Mouse (Mus musculus) layer of hippocampus, adult 9-11 months (tissue): ENCODE measurements at regions not wholly inside any gene's neighbourhood (a gene's known extent, or its start where the extent isn't known, plus 50 kb on each side); places are given as distances from the start of the nearest gene placed in this dataset.
"Not testable (repeated sequence)": the region's sequence is repeated elsewhere in the genome, so short reads cannot be mapped to it uniquely, and the experiment has no call there.

Experiments used
- DNase-seq: peaks from one replicate; pipeline ENCODE4 v3.0.0; 2022

GRCm38 (mm10) chr15:5658796-5659195 lies 414.8 kb upstream of the Ptger4 start:
- no peak for DNase-seq

- no peak for DNase-seq
Measured at GRCm38 (mm10) chr15:5660819-5661218, 416.8 kb upstream of the Ptger4 start.

- DNase-seq, result no peak
Measured at GRCm38 (mm10) chr15:5671781-5672180, 427.8 kb upstream of the Ptger4 start.

- no peak for DNase-seq
Measured at GRCm38 (mm10) chr15:5676704-5677103, 432.7 kb upstream of the Ptger4 start.

- DNase-seq, result no peak
Measured at GRCm38 (mm10) chr15:5693810-5694209, 449.8 kb upstream of the Ptger4 start.

- no peak for DNase-seq
Measured at GRCm38 (mm10) chr15:5695015-5695414, 451.0 kb upstream of the Ptger4 start.

- DNase-seq, result no peak
Measured at GRCm38 (mm10) chr15:5708454-5708853, 464.5 kb upstream of the Ptger4 start.

- DNase-seq, result no peak
Measured at GRCm38 (mm10) chr15:5740658-5741057, 496.7 kb upstream of the Ptger4 start.

GRCm38 (mm10) chr15:5743893-5744292 lies 499.9 kb upstream of the Ptger4 start:
- DNase-seq, result no peak

- no peak for DNase-seq
Measured at GRCm38 (mm10) chr15:5758690-5759089, 514.7 kb upstream of the Ptger4 start.

- no peak for DNase-seq
Measured at GRCm38 (mm10) chr15:5762216-5762615, 518.2 kb upstream of the Ptger4 start.

GRCm38 (mm10) chr15:5777074-5777473 lies 522.5 kb upstream of the Dab2 start:
- DNase-seq, result no peak

- DNase-seq, result no peak
Measured at GRCm38 (mm10) chr15:5799917-5800316, 499.7 kb upstream of the Dab2 start.

- DNase-seq, result no peak
Measured at GRCm38 (mm10) chr15:5811154-5811732, 488.3 kb upstream of the Dab2 start.

- no peak for DNase-seq
Measured at GRCm38 (mm10) chr15:5811958-5812357, 487.6 kb upstream of the Dab2 start.

GRCm38 (mm10) chr15:5817901-5818576 lies 481.5 kb upstream of the Dab2 start:
- DNase-seq, result no peak

- no peak for DNase-seq
Measured at GRCm38 (mm10) chr15:5839963-5840362, 459.6 kb upstream of the Dab2 start.

GRCm38 (mm10) chr15:5841369-5842149 lies 458.0 kb upstream of the Dab2 start:
- not testable (repeated sequence) for DNase-seq

- no peak for DNase-seq
Measured at GRCm38 (mm10) chr15:5846571-5846970, 453.0 kb upstream of the Dab2 start.

- DNase-seq, result no peak
Measured at GRCm38 (mm10) chr15:5847413-5848100, 452.0 kb upstream of the Dab2 start.

GRCm38 (mm10) chr15:5852523-5852922 lies 447.1 kb upstream of the Dab2 start:
- DNase-seq, result no peak

- DNase-seq, result peak; percentile 10
Measured at GRCm38 (mm10) chr15:5869289-5869688, 430.3 kb upstream of the Dab2 start.

GRCm38 (mm10) chr15:5869866-5870265 lies 429.7 kb upstream of the Dab2 start:
- no peak for DNase-seq
